Mouse (Mus musculus): ENCODE results near the gene Xlr3b.
"Not testable (repeated sequence)": the region's sequence is repeated elsewhere in the genome, so short reads cannot be mapped to it uniquely, and the experiment has no call there.

The Xlr3b gene

GRCm38 (mm10) chrX:73191934-73192333, at the start of gene Xlr3b:
Gene Xlr3b (plus strand): TSS chrX:73192207.
- peak; percentile 18 for DNase-seq (ENCODE audit: low read depth, low spot score)
- not testable (repeated sequence) for H3K27me3 ChIP-seq (ENCODE audit: control insufficient read depth, insufficient read depth, low read length, poor library complexity, severe bottlenecking); H3K36me3 ChIP-seq (ENCODE audit: control insufficient read depth, insufficient read depth, low read length, poor library complexity, severe bottlenecking)

GRCm38 (mm10) chrX:73143218-73143618, 48.8 kb upstream of the Xlr3b start:
- not testable (repeated sequence) for H3K36me3 ChIP-seq (ENCODE audit: control insufficient read depth, insufficient read depth, low read length, poor library complexity, severe bottlenecking); DNase-seq (ENCODE audit: low read depth, low spot score); H3K27me3 ChIP-seq (ENCODE audit: control insufficient read depth, insufficient read depth, low read length, poor library complexity, severe bottlenecking)

DNA sequence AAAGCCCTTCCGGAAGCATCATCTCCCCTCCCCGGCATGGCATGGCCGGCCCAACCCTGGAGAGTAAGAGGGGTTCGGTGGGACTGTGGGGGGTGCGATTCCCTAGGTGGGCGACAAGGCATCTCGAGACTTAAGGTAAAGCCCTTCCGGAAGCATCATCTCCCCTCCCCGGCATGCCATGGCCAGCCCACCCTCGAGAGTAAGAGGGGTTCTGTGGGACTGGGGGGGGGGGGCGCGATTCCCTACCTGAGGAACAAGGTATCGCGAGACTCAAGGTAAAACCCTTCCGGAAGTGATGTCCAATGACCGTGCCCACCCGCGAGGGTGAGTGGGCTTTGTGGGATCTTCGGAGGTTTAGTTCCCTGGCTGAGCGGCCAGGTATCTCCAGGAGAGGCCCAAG, 43.5 kb upstream of the Xlr3b start, which contains the start of gene Xlr5b:
Gene Xlr5b, plus strand, starts transcription at position 301 of the 400 bp plus-strand sequence.
- H3K36me3 ChIP-seq (ENCODE audit: control insufficient read depth, insufficient read depth, low read length, poor library complexity, severe bottlenecking); DNase-seq (ENCODE audit: low read depth, low spot score): not testable (repeated sequence)

GRCm38 (mm10) chrX:73149350-73149749, 42.7 kb upstream of the Xlr3b start, which contains the start of gene DXBay18:
Gene DXBay18 (minus strand): TSS chrX:73149450.
- H3K27me3 ChIP-seq (ENCODE audit: control insufficient read depth, insufficient read depth, low read length, poor library complexity, severe bottlenecking); DNase-seq (ENCODE audit: low read depth, low spot score); H3K36me3 ChIP-seq (ENCODE audit: control insufficient read depth, insufficient read depth, low read length, poor library complexity, severe bottlenecking): not testable (repeated sequence)

More for the DNA sequence above, 43.5 kb upstream of the Xlr3b start, which contains the start of gene Xlr5b:
- not testable (repeated sequence) for H3K27me3 ChIP-seq (ENCODE audit: control insufficient read depth, insufficient read depth, low read length, poor library complexity, severe bottlenecking)

- not testable (repeated sequence) for H3K36me3 ChIP-seq (ENCODE audit: control insufficient read depth, insufficient read depth, low read length, poor library complexity, severe bottlenecking); H3K27me3 ChIP-seq (ENCODE audit: control insufficient read depth, insufficient read depth, low read length, poor library complexity, severe bottlenecking); DNase-seq (ENCODE audit: low read depth, low spot score)
These were observed 15.1 kb upstream of the Xlr3b start, which contains the start of gene Spin2d for GRCm38 (mm10) chrX:73176889-73177288. Gene Spin2d (minus strand): TSS chrX:73176989.

DNA sequence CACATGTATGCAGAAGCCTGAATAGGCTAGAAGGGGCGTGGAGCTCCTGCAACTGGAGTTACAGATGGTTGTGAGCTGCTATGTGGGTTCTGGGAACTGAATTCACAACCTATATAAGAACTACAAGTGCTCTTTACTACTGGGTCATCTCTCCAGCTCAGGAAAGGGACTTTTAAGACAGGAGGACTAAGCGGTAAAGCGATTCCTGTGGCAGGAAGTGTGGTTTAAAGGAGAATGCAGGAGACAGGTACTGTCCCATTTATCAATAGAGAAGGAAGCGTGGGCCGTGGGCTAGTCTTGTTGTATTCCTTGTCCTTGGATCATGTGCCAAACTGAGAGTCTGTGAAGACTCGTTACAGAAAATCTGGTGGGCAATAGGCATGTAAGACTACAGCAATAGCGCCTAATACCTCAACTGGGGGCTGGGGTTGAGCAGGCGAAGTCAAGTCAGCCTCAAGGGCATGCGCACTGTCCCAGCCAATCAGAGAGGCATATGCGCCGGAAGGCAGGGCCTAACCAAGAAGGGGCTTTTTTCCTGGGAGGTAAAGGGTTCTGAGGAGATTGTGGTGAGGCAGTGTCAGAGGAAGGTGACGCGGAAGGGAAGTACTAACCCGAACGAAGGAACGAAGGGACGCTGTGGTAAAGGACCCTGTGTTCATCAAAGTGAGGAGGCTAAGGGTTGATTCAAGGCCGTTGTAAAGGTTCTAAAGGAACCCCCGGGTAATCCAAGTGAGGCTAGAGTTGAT, 22.0 kb downstream of the Xlr3b start, which contains the start of gene Xlr4b:
Gene Xlr4b, plus strand, starts transcription at position 515 of the 746 bp plus-strand sequence.
- not testable (repeated sequence) for DNase-seq (ENCODE audit: low read depth, low spot score); H3K36me3 ChIP-seq (ENCODE audit: control insufficient read depth, insufficient read depth, low read length, poor library complexity, severe bottlenecking); H3K27me3 ChIP-seq (ENCODE audit: control insufficient read depth, insufficient read depth, low read length, poor library complexity, severe bottlenecking)

DNA sequence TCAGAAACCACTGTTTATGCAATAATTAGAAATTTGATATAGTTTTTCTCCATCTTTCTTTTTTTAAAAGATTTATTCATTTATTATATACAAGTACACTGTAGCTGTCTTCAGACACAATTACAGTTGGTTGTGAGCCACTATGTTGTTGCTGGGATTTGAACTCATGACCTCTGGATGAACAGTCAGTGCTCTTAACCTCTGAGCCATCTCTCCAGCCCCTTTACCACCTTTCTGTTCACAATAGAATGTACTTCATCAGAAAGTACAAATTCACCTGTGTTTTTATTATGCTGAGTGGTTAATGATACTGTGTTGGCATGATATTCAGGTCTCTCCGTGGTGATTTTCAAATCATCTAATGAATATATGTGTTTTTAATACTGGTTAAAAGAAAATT, 33.4 kb downstream of the Xlr3b start:
- DNase-seq (ENCODE audit: low read depth, low spot score), result no peak
- no peaks in the 10 kb centered on the region for H3K27me3 ChIP-seq (ENCODE audit: control insufficient read depth, insufficient read depth, low read length, poor library complexity, severe bottlenecking)
- H3K36me3 ChIP-seq (ENCODE audit: control insufficient read depth, insufficient read depth, low read length, poor library complexity, severe bottlenecking), result no peaks in the 10 kb centered on the region

- Histone ChIP-seq H3K27me3 (ENCODE audit: control insufficient read depth, insufficient read depth, low read length, poor library complexity, severe bottlenecking) (no peaks in the 10 kb centered on the region), H3K36me3 (ENCODE audit: control insufficient read depth, insufficient read depth, low read length, poor library complexity, severe bottlenecking) (no peaks in the 10 kb centered on the region)
- peak; percentile 88 for DNase-seq (ENCODE audit: low read depth, low spot score)
These were observed 36.1 kb downstream of the Xlr3b start, which contains the start of gene F8a for GRCm38 (mm10) chrX:73227914-73228605. Gene F8a (plus strand): TSS chrX:73228291.

DNA sequence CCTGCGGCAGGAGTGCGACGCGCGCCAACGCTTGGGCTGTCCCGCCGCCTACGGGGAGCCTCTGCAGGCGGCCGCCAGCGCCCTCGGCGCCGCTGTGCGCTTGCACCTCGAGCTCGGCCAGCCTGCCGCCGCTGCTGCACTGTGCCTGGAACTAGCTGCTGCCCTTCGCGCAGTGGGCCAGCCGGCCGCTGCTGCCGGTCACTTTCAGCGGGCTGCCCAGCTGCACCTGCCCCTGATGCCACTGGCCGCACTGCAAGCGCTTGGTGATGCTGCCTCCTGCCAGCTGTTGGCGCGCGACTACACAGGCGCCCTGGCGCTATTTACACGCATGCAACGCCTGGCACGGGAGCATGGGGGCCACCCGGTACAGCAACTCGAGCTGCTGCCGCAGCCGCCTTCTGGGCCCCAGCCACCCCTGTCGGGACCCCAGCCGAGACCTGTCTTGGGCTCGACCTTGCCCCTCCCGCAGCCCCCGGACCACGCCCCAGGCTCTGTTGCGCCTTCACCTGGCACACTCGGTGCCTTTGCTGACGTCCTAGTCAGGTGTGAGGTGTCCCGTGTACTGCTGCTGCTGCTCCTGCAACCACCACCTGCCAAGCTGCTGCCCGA, 36.7 kb downstream of the Xlr3b start:
- no peaks in the 10 kb centered on the region for H3K36me3 ChIP-seq (ENCODE audit: control insufficient read depth, insufficient read depth, low read length, poor library complexity, severe bottlenecking)
- DNase-seq (ENCODE audit: low read depth, low spot score), result peak; percentile 64
- no peaks in the 10 kb centered on the region for H3K27me3 ChIP-seq (ENCODE audit: control insufficient read depth, insufficient read depth, low read length, poor library complexity, severe bottlenecking)

GRCm38 (mm10) chrX:73229288-73229687, 37.3 kb downstream of the Xlr3b start:
- H3K27me3 ChIP-seq (ENCODE audit: control insufficient read depth, insufficient read depth, low read length, poor library complexity, severe bottlenecking), result no peaks in the 10 kb centered on the region
- no peak for DNase-seq (ENCODE audit: low read depth, low spot score)
- no peaks in the 10 kb centered on the region for H3K36me3 ChIP-seq (ENCODE audit: control insufficient read depth, insufficient read depth, low read length, poor library complexity, severe bottlenecking)

GRCm38 (mm10) chrX:73242821-73243325, 50.9 kb downstream of the Xlr3b start, which contains the start of gene Xlr4c:
Gene Xlr4c (minus strand): TSS chrX:73243130.
- not testable (repeated sequence) for H3K27me3 ChIP-seq (ENCODE audit: control insufficient read depth, insufficient read depth, low read length, poor library complexity, severe bottlenecking); H3K36me3 ChIP-seq (ENCODE audit: control insufficient read depth, insufficient read depth, low read length, poor library complexity, severe bottlenecking); DNase-seq (ENCODE audit: low read depth, low spot score)
